Mouse (Mus musculus) forebrain, embryonic 15.5 days (tissue): ENCODE results near the gene Vmn2r94. TPM values are rescaled to one million over a fixed set of nuclear protein-coding genes. Genes with fewer than 3 reads are reported as not detected.

Experiments used
- ATAC-seq: fragments of 200-750 bp; cut with Nextera tagmentation; replicated peaks from 2 replicates; pipeline ENCODE4 v1.8.0; 2017; ENCODE audit warnings: mild to moderate bottlenecking, moderate TSS enrichment, moderate library complexity
- H3K27ac ChIP-seq: fragments of 300-500 bp; sonication (generic); replicated peaks from 2 replicates; pipeline ENCODE4 v1.5.1; 2015; ENCODE audit warnings: mild to moderate bottlenecking, inconsistent platforms
- H3K27me3 ChIP-seq: fragments of 300-500 bp; sonication (generic); 2 replicates; pipeline ENCODE4 v1.6.1; 2015; ENCODE audit warnings: inconsistent platforms
- H3K36me3 ChIP-seq: fragments of 300-500 bp; sonication (generic); 2 replicates; pipeline ENCODE4 v1.6.1; 2015; ENCODE audit warnings: mild to moderate bottlenecking, inconsistent platforms
- H3K4me1 ChIP-seq: fragments of 300-500 bp; sonication (generic); 2 replicates; pipeline ENCODE4 v1.6.1; 2015; ENCODE audit warnings: inconsistent platforms
- H3K4me2 ChIP-seq: fragments of 300-500 bp; sonication (generic); replicated peaks from 2 replicates; pipeline ENCODE4 v1.6.1; 2015; ENCODE audit warnings: mild to moderate bottlenecking, inconsistent platforms
- H3K4me3 ChIP-seq: fragments of 300-500 bp; sonication (generic); 2 replicates; pipeline ENCODE4 v1.5.1; 2015; ENCODE audit warnings: mild to moderate bottlenecking, inconsistent platforms
- H3K9ac ChIP-seq: fragments of 300-500 bp; sonication (generic); replicated peaks from 2 replicates; pipeline ENCODE4 v1.6.1; 2015; ENCODE audit warnings: mild to moderate bottlenecking, inconsistent platforms
- H3K9me3 ChIP-seq: fragments of 300-500 bp; sonication (generic); 2 replicates; pipeline ENCODE4 v1.6.1; 2016; ENCODE audit warnings: inconsistent platforms
- WGBS: fragments of 180-500 bp; shearing (Covaris S2); methylation state at CpG from one replicate; pipeline ENCODE4 v1.1.7; 2015; ENCODE audit warnings: mixed read lengths; 5-methylcytosine and 5-hydroxymethylcytosine counted together
- polyA plus RNA-seq: library from polyadenylated mRNA; unstranded; fragments of >200 nt; fragmentation: Nextera tagmentation; extraction: Ambion mirVana; gene quantifications from 2 replicates; pipeline ENCODE4 v1.2.1, GENCODE M21; 2015

Gene Vmn2r94
- not detected in 2 replicates for polyA plus RNA-seq

GRCm38 (mm10) chr17:18277656-18278055 is at the start of gene Vmn2r94:
Gene Vmn2r94 (minus strand): TSS chr17:18277756.
- Histone ChIP-seq H3K4me2 (no peak within 1 kb of the TSS), H3K4me1 (no peaks in the 10 kb centered on the region), H3K27me3 (no peaks in the 10 kb centered on the region), H3K4me3 (no peak within 1 kb of the TSS), H3K36me3 (no peaks in the 10 kb centered on the region), H3K9me3 (peaks cover 14% of the 10 kb centered on the region), H3K9ac (no peak within 1 kb of the TSS), H3K27ac (no peak within 1 kb of the TSS)
- no peak for ATAC-seq
- WGBS, result 62% methylated on average over 2 of the region's 2 CpGs

- Histone ChIP-seq H3K4me3 (no peak overlapping the region), H3K9me3 (peaks cover 13% of the 10 kb centered on the region)
- ATAC-seq, result no peak
Observed at GRCm38 (mm10) chr17:18323031-18323430, 45.5 kb upstream of the Vmn2r94 start.

GRCm38 (mm10) chr17:18297799-18298198 is 20.2 kb upstream of the Vmn2r94 start, which contains the start of gene Vmn2r93:
Gene Vmn2r93 (plus strand): TSS chr17:18298099.
- Histone ChIP-seq H3K4me1 (no peaks in the 10 kb centered on the region), H3K27ac (no peak within 1 kb of the TSS), H3K36me3 (no peaks in the 10 kb centered on the region), H3K27me3 (no peaks in the 10 kb centered on the region), H3K9me3 (0 out of 2 replicates have a peak, but pooled peaks cover 6% of the 10 kb centered on the region), H3K4me3 (no peak within 1 kb of the TSS), H3K9ac (no peak within 1 kb of the TSS), H3K4me2 (no peak within 1 kb of the TSS)
- WGBS, result 36% methylated on average over 1 of the region's 1 CpGs
- no peak for ATAC-seq

More at GRCm38 (mm10) chr17:18323031-18323430, 45.5 kb upstream of the Vmn2r94 start:
- Histone ChIP-seq H3K36me3 (no peaks in the 10 kb centered on the region), H3K9ac (no peak overlapping the region), H3K27ac (no peak overlapping the region), H3K4me1 (no peaks in the 10 kb centered on the region), H3K27me3 (no peaks in the 10 kb centered on the region), H3K4me2 (no peak overlapping the region)
- WGBS, result 90% methylated on average over 2 of the region's 2 CpGs

GRCm38 (mm10) chr17:18236931-18237330 is 40.6 kb downstream of the Vmn2r94 start:
- Histone ChIP-seq H3K36me3 (no peaks in the 10 kb centered on the region), H3K27me3 (no peaks in the 10 kb centered on the region), H3K4me1 (no peaks in the 10 kb centered on the region), H3K4me3 (no peak overlapping the region), H3K4me2 (no peak overlapping the region), H3K9ac (no peak overlapping the region), H3K27ac (no peak overlapping the region), H3K9me3 (peaks cover 13% of the 10 kb centered on the region)
- WGBS, result 79% methylated on average over 14 of the region's 14 CpGs
- ATAC-seq, result no peak

GRCm38 (mm10) chr17:18231996-18232395 is 45.6 kb downstream of the Vmn2r94 start:
- H3K4me1 ChIP-seq, result no peaks in the 10 kb centered on the region

GRCm38 (mm10) chr17:18221300-18221699 is 56.3 kb downstream of the Vmn2r94 start:
- no peak overlapping the region for H3K4me2 ChIP-seq
- no peaks in the 10 kb centered on the region for H3K4me1 ChIP-seq
- H3K9ac ChIP-seq, result no peak overlapping the region
- H3K27ac ChIP-seq, result no peak overlapping the region
- no peaks in the 10 kb centered on the region for H3K27me3 ChIP-seq
- peaks cover 27% of the 10 kb centered on the region for H3K9me3 ChIP-seq
- no peaks in the 10 kb centered on the region for H3K36me3 ChIP-seq
- no peak for ATAC-seq
- H3K4me3 ChIP-seq, result no peak overlapping the region

More at GRCm38 (mm10) chr17:18231996-18232395, 45.6 kb downstream of the Vmn2r94 start:
- no peaks in the 10 kb centered on the region for H3K27me3 ChIP-seq
- H3K27ac ChIP-seq, result no peak overlapping the region
- H3K9me3 ChIP-seq, result peaks cover 8% of the 10 kb centered on the region
- WGBS, result 78% methylated on average over 2 of the region's 2 CpGs
- H3K4me3 ChIP-seq, result no peak overlapping the region
- ATAC-seq, result no peak
- H3K9ac ChIP-seq, result no peak overlapping the region
- H3K4me2 ChIP-seq, result no peak overlapping the region
- H3K36me3 ChIP-seq, result no peaks in the 10 kb centered on the region

Other genes starting within 250 kb of the Vmn2r94 start
- gene Vmn2r124, start 228.3 kb downstream of the Vmn2r94 start, polyA plus RNA-seq, result not detected in 2 replicates
- not detected in 2 replicates for gene Vmn2r91, start 192.7 kb downstream of the Vmn2r94 start, polyA plus RNA-seq
- gene Vmn2r92, start 125.9 kb downstream of the Vmn2r94 start, polyA plus RNA-seq, result not detected in 2 replicates
- gene Vmn2r93, start 20.3 kb upstream of the Vmn2r94 start, polyA plus RNA-seq, result not detected in 2 replicates
- gene Vmn2r95, start 146.3 kb upstream of the Vmn2r94 start, polyA plus RNA-seq, result 0.01 TPM in 1 of 2 replicates, not detected in the other